Mouse (Mus musculus): ENCODE measurements around the gene Cct7. TPM values are rescaled to one million over a fixed set of nuclear protein-coding genes. Genes with fewer than 3 reads are reported as not detected.

Cct7 gene
- polyA plus RNA-seq, 1 experiment from 2014 or later, result 224 TPM

DNA sequence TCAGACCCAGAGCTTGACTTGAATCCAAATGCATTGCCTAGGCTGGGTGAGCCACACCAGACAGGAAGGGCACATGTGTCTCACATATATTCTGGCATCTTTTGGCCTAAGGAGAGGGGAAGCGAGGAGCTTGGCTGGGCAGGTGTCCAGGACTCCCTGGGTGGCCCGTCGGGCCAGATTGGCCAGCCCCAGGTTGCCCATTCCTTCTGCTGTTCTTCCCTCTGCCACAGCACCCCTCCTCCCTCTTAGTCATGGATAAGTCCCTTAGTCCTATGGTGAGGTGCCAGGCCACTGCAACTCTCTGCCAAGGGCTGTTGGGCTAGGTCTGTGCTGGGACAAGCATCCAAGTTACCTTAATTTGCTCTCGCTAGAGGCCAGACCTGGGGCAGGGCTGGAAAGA, 64.6 kb downstream of the Cct7 start:
- no peaks in the 10 kb centered on the region for H3K36me3 ChIP-seq (ENCODE audit: control insufficient read depth, insufficient read depth)
- H3K9me3 ChIP-seq (replicated peaks; ENCODE audit: control insufficient read depth, low read length), result no peaks in the 10 kb centered on the region
- no peak overlapping the region for H3K9ac ChIP-seq (ENCODE audit: low read depth, low read length)
- peaks cover 46% of the 10 kb centered on the region for H3K27me3 ChIP-seq (ENCODE audit: control insufficient read depth, insufficient read depth, low read depth, low read length)
- ATAC-seq (ENCODE audit: low read depth), result no peak
- H3K4me2 ChIP-seq (ENCODE audit: low read depth, low read length), result no peak overlapping the region
- H3K27ac ChIP-seq (ENCODE audit: low read length), result no peak overlapping the region
- H3K4me3 ChIP-seq (ENCODE audit: low read depth, low read length), result no peak overlapping the region
- no peaks in the 10 kb centered on the region for H3K4me1 ChIP-seq (ENCODE audit: control insufficient read depth, low read depth, low read length)
- WGBS (ENCODE audit: insufficient replicate concordance), result 67% methylated on average over 4 of the region's 4 CpGs

Other genes with a start within 250 kb of the Cct7 start
- 1.8 and 2.0 TPM in 2 replicates for gene Sfxn5, start 118.1 kb upstream of the Cct7 start, polyA plus RNA-seq (2015; fragmentation: Nextera tagmentation; extraction: Ambion mirVana)
- gene Rab11fip5, start 76.9 kb upstream of the Cct7 start, polyA plus RNA-seq (2015; fragmentation: Nextera tagmentation; extraction: Ambion mirVana), result 0.85 and 1.0 TPM in 2 replicates
- gene Noto, start 27.6 kb upstream of the Cct7 start, polyA plus RNA-seq (2015; fragmentation: Nextera tagmentation; extraction: Ambion mirVana), result not detected in 2 replicates
- gene Smyd5, start 19.5 kb upstream of the Cct7 start, polyA plus RNA-seq (2015; fragmentation: Nextera tagmentation; extraction: Ambion mirVana), result 18.1 and 18.9 TPM in 2 replicates
- gene Pradc1, start 456 bp downstream of the Cct7 start, polyA plus RNA-seq (2015; fragmentation: Nextera tagmentation; extraction: Ambion mirVana), result 23.4 and 23.9 TPM in 2 replicates
- gene Fbxo41, start 51.5 kb downstream of the Cct7 start, polyA plus RNA-seq (2015; fragmentation: Nextera tagmentation; extraction: Ambion mirVana), result not detected in 2 replicates
- not detected in 2 replicates for gene Egr4, start 62.1 kb downstream of the Cct7 start, polyA plus RNA-seq (2015; fragmentation: Nextera tagmentation; extraction: Ambion mirVana)
- 1.5 TPM in 2 replicates for gene Alms1, start 136.0 kb downstream of the Cct7 start, polyA plus RNA-seq (2015; fragmentation: Nextera tagmentation; extraction: Ambion mirVana)

All from liver, embryonic 16.5 days (tissue).